Comparison of ENCODE assay signal across 1 mouse cellular context in the genomic region with DNA sequence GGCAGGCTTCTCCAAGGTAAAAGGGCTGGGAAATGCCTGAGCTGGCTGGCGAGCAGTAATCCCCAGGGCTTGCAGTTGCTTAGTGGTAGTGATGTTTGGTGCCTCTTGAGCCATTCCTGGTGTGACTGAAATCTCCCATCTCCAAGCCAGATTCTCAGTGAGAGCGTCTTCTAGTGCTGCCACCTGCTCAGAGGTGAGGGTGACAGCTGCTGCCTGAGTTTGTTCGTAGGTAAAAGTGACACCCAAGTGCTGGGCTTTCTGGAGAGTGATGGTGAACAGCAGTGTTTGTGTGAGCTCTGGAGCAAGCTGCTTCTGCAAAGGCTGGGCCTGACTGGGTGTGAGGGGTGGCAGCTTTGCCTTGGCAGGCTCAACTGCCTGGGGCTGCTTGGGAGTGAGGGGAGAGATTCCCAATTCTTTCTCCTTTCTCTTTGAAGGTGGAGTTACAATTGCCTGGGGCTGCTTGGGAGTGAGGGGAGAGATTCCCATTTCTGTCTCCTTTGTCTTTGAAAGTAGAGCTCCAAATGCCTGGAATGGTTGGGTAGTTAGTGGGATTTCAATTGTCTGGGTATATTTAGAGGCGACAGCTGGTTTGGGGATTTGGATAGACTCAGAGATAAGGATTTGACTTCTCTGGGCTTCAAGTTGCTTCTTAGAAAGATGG.
TF ChIP-seq lines count a peak whose summit lies in the region.

No protein-coding gene starts in this region.

TF ChIP-seq in ES-E14, 5 proteins besides CTCF, POLR2A, EP300 and RAD21:
- TF ChIP-seq CHD2 (IDR thresholded peaks at IDR 0.05; ENCODE audit: low read depth, low read length) (no peak), HCFC1 (IDR thresholded peaks at IDR 0.05; ENCODE audit: borderline replicate concordance, insufficient read depth, low read length) (no peak)
